Mouse (Mus musculus): ENCODE results near the gene Traf3ip2.

The Traf3ip2 gene

GRCm38 (mm10) chr10:39612633-39612988, at the start of gene Traf3ip2:
Gene Traf3ip2, plus strand, starts transcription at chr10:39612934.
- no peak for DNase-seq

GRCm38 (mm10) chr10:39563552-39564223, 49.0 kb upstream of the Traf3ip2 start:
- peak; percentile 62 for DNase-seq

DNA sequence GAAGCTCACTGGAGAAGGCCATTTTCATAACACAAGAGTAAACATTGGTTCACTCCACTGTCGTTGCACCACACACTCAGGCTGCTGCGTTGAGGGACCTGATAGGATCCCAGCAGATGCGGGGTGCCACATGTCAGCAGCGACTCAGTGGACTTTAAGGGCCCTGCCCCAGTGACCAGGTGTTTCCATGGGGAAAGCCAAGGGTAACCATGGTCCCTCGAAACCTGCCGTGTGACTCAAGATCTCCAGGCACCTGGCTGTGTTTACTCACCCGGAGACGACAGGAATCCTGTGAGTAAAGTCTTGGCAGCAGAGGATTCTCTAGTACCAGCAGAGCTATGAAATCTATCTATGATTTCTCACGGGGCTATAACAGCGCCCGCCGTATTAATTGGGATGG, 45.8 kb upstream of the Traf3ip2 start:
- no peak for DNase-seq

DNA sequence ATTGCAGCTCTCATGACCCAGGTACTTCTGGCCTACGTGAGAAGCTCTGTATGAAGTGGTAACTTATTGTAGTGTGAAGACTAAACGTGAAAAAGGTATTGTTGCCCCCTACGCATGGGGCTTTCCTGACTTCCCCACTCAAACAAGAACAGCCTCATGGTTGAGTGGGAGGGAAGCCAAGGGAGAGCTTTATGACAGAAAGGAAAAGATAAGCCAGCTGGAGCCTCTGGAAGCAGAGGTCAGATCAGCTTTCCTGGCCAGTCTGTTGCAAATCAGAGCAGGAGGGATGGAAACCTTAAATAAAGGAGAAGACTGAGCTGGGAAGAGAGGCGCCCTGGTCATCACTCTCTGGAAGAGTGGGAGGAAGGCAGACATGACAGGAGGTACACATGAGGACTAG, 43.7 kb upstream of the Traf3ip2 start:
- DNase-seq, result no peak

DNA sequence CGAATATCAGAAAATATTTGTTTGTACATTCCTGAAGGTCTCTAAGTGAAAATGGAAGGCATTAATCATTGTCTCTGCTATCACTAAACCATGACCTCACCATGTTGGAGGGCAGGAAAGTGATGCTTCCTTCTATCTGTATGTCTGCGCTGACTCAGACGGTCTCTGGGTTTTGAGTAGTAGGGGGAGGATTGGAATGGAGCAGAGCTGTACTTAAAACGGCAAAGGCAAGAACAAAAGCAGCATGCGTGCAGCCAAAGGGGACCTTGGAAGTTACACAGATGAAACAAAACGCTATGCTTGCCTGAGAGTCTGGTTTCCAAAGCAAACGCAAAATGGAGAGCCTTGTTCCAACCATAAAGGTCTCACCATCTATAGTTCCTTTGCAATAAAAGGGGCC, 41.7 kb upstream of the Traf3ip2 start:
- DNase-seq, result no peak

- DNase-seq, result no peak
Observed at GRCm38 (mm10) chr10:39572050-39572671, 40.6 kb upstream of the Traf3ip2 start.

- no peak for DNase-seq
Observed at GRCm38 (mm10) chr10:39572672-39573051, 40.1 kb upstream of the Traf3ip2 start.

- no peak for DNase-seq
Observed at GRCm38 (mm10) chr10:39576466-39576865, 36.3 kb upstream of the Traf3ip2 start.

DNA sequence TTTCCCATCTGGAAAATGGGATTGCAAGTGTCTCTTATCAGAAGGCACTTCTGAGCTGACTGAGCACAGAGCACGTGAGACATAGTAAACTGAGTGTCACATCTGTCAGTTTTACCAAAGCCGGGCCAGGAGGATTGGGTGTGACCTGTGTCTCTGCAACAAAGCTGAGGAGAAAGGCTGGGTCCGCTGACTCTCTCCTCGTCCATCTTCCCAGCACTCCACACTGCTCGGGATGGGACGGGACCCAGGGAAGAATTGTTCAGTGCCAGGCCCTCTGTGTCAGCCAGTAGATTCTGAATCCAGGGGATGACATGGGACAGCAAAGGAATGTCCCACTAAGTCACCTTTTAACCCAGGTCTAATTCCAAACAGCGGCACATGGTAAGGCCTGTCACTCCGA, 32.3 kb upstream of the Traf3ip2 start:
- DNase-seq, result no peak

DNA sequence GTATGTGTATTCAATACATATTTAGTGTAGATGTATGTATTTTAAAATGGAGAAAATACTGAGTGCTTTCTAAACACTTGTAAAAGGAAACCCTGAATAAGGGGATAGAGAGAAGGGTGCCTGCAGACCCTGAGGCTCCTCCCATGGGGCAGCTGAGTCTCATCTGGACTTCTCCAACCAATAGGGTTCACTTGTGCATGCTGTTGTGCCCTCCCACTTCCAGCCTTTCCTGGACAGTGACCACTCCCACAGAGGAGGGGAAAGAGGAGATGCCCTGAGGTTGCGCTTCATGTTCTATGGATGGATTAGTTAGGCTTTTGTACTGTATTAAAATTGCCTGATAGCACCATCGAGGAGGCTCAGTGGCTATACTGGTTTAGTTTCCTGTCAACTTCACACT, 30.3 kb upstream of the Traf3ip2 start:
- DNase-seq, result no peak

GRCm38 (mm10) chr10:39583718-39584117, 29.0 kb upstream of the Traf3ip2 start:
- DNase-seq, result no peak

DNA sequence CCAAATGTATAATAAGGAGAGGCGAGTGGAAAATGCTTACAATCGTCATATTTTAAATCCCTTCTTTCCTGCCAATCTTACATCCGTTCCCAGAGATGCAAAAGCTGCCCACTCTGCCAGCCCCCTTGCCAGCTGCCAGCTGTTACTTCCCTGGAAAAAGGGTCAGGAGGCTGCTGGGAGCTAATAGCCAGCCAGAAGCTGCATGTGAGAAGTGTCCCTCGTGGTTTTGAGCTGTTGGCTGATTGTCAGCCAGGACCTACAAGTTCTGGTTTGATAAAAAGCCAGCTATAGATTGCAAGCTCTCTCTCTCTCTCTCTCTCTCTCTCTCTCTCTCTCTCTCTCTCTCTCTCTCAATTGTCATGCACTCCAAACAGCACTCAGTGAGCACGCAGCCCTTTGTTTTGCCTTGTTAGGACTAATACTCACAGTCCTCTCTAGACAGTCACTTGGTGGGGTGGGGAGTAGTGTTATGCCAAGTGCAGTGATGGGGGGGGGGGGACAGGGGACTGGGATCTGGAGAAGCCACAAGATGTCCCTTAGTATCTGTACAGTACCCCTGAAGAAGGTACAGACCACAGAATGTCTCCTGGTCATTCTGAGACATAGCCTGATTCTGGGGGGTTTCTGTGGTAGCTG, 25.3 kb upstream of the Traf3ip2 start:
- no peak for DNase-seq

- DNase-seq, result no peak
Observed at GRCm38 (mm10) chr10:39587973-39588746, 24.6 kb upstream of the Traf3ip2 start.

- no peak for DNase-seq
Observed at GRCm38 (mm10) chr10:39589765-39590546, 22.8 kb upstream of the Traf3ip2 start.

DNA sequence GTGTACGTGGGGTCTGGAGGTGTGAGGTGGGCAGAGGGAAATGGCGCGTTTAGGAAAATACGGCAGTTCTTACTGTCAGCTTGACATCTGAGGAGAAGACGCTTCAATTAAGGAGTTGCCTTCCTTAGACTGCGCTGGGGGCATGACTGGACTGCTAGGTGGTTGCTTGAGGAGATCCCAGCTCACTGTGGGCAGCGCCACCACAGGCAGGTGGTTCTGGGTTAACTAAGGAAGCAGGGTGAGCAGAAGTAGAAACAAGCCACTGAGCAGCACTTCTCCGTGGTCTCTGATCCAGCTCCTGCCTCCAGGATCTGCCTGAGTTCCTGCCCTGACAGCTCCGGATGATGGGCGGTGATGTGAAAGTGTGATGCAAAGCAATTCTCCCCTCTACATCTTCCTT, 22.1 kb upstream of the Traf3ip2 start:
- no peak for DNase-seq

DNA sequence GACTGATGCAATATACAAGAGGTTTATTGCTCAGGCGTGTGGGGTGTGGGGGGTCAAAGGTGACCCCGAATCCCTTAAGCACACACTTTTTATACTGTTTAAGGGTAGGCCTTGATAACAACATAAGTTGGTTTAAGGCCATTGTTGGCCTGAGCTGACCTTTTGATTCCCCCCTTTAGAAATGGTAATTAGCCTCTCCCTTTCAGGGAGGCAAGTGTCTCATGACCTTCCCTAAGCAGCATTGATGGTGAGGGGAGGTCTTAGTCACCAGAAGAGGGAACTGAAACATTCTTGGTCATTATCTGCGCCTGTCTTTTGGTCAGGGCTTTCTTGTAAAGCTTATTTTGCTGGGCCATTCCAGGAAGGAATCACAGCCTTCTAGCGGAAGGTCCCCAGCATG, 20.2 kb upstream of the Traf3ip2 start:
- no peak for DNase-seq

GRCm38 (mm10) chr10:39594716-39595115, 18.0 kb upstream of the Traf3ip2 start:
- no peak for DNase-seq

DNA sequence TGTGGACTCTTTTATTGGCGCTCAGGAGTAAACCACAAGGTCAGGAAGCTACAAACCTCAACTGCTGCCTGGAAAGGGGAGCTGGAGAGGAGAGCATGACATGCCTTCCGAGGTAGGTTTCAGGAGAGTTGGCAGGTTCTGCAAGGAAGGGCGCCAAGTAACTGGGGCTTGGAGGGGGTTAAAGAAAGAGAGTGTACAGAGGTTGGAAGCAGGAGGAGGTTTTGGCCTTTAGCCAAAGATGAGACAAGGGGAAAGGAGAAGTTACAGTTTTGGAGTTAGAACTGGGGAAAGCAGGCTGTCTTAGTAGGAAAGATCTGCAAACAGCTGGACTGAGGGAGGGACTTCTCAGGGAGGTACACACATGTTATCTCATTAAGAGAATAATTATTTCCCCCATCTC, 16.9 kb upstream of the Traf3ip2 start:
- no peak for DNase-seq

GRCm38 (mm10) chr10:39597116-39597791, 15.5 kb upstream of the Traf3ip2 start:
- no peak for DNase-seq

DNA sequence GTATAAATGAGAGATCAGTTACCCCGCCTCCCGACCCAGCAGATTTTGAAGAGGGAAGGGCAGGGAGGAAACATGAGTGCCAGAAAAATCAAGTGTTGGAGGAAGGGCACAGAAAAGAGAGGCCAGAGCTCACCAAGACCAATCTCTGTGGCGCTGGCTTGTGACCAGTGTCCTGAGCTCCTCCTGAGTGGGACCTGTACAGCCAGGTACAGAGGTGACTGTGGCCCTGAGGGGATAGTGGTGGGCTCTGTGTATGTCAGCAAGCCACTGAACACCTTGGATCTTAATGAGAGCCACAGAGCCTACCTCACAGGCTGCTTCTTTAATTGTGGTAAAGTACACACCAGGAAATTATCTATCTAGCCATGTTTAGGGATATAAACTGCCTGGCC, 14.9 kb upstream of the Traf3ip2 start:
- DNase-seq, result no peak

GRCm38 (mm10) chr10:39599601-39600000, 13.1 kb upstream of the Traf3ip2 start:
- no peak for DNase-seq

- DNase-seq, result no peak
Observed at GRCm38 (mm10) chr10:39600115-39600514, 12.6 kb upstream of the Traf3ip2 start.
